Mouse (Mus musculus) brain, embryonic 14.5 days (tissue): Measurements from ENCODE around the gene Gm45711.

ENCODE experiments used
- CTCF ChIP-seq: fragments of 200-500 bp; IDR thresholded peaks from 2 replicates; pipeline ENCODE4 v1.5.1; 2012; ENCODE audit warnings: inconsistent platforms, mild to moderate bottlenecking, moderate library complexity, borderline replicate concordance; ENCODE audit not compliant: insufficient read depth, insufficient read length; ENCODE audit errors: extremely low read depth
- POLR2A ChIP-seq: fragments of 200-500 bp; IDR thresholded peaks from 2 replicates; pipeline ENCODE4 v1.6.1; 2012; ENCODE audit warnings: mild to moderate bottlenecking, inconsistent platforms, borderline replicate concordance; ENCODE audit not compliant: poor library complexity, insufficient read depth, insufficient read length, severe bottlenecking; ENCODE audit errors: extremely low read depth

- no peak for TF ChIP-seq CTCF
- no peak for TF ChIP-seq POLR2A
Observed at GRCm38 (mm10) chr8:104334196-104334595, 24.3 kb upstream of the Gm45711 start.
